Mouse (Mus musculus): ENCODE results near the gene Abcb5.

- TF ChIP-seq CTCF (IDR thresholded peaks at IDR 0.05) (no peak), EP300 (IDR thresholded peaks at IDR 0.05; ENCODE audit: insufficient read depth, low read depth, low read length) (no peak)
These were observed 93.5 kb downstream of the Abcb5 start for GRCm38 (mm10) chr12:118872673-118873072.
